Mouse (Mus musculus): Measurements from ENCODE around the gene Pparg.

Gene Pparg

GRCm38 (mm10) chr6:115504915-115505314 is 144.2 kb downstream of the Pparg start:
- no peak for DNase-seq (ENCODE audit: low spot score)

- DNase-seq (ENCODE audit: low spot score), result no peak
Observed at GRCm38 (mm10) chr6:115506425-115506824, 145.7 kb downstream of the Pparg start.

- DNase-seq (ENCODE audit: low spot score), result no peak
Observed at GRCm38 (mm10) chr6:115511447-115511846, 150.7 kb downstream of the Pparg start.

- no peak for DNase-seq (ENCODE audit: low spot score)
Observed at GRCm38 (mm10) chr6:115513207-115513606, 152.5 kb downstream of the Pparg start.

GRCm38 (mm10) chr6:115517904-115518303 is 157.2 kb downstream of the Pparg start:
- no peak for DNase-seq (ENCODE audit: low spot score)

GRCm38 (mm10) chr6:115518352-115518751 is 157.6 kb downstream of the Pparg start:
- DNase-seq (ENCODE audit: low spot score), result no peak

- DNase-seq (ENCODE audit: low spot score), result no peak
Observed at GRCm38 (mm10) chr6:115519275-115519699, 158.5 kb downstream of the Pparg start.

GRCm38 (mm10) chr6:115521923-115522322 is 161.2 kb downstream of the Pparg start:
- DNase-seq (ENCODE audit: low spot score), result no peak

- DNase-seq (ENCODE audit: low spot score), result no peak
Observed at GRCm38 (mm10) chr6:115522691-115523146, 162.0 kb downstream of the Pparg start.

- DNase-seq (ENCODE audit: low spot score), result no peak
Observed at GRCm38 (mm10) chr6:115523201-115523600, 162.4 kb downstream of the Pparg start.

- DNase-seq (ENCODE audit: low spot score), result no peak
Observed at GRCm38 (mm10) chr6:115524449-115524990, 163.8 kb downstream of the Pparg start.

- no peak for DNase-seq (ENCODE audit: low spot score)
Observed at GRCm38 (mm10) chr6:115527418-115527817, 166.7 kb downstream of the Pparg start.

GRCm38 (mm10) chr6:115528372-115528771 is 167.6 kb downstream of the Pparg start:
- no peak for DNase-seq (ENCODE audit: low spot score)

GRCm38 (mm10) chr6:115534617-115535016 is 173.9 kb downstream of the Pparg start:
- no peak for DNase-seq (ENCODE audit: low spot score)

- no peak for DNase-seq (ENCODE audit: low spot score)
Observed at GRCm38 (mm10) chr6:115536169-115536568, 175.4 kb downstream of the Pparg start.

GRCm38 (mm10) chr6:115538645-115539429 is 178.1 kb downstream of the Pparg start:
- DNase-seq (ENCODE audit: low spot score), result peak; percentile 94
